8 mouse cellular contexts compared by ENCODE assay signal in the genomic region with DNA sequence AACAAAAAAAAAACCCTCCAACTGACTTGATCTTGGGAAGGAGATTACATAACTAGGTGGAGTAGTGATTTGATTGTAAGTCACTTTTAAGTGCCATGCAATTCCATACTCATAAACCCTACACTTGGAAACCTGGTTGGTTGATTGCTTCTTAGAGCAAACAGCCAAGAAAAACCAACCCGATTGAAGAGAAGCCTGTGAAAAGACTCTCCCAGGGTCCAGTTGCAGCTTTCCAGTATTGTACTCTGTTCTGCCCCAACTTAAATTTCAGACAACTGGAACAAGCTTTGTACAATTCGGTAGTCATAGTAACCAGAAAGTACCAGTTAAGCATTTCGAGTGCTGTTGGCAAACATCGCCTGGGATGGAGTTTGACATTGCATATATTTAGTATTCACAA. TPM values are rescaled to one million over a fixed set of nuclear protein-coding genes. Genes with fewer than 3 reads are reported as not detected.
A peak's percentile ranks its signal among the peaks of the same experiment; 100 is the strongest.
DNase-seq lines count a peak whose midpoint lies in the region; ATAC-seq and TF ChIP-seq lines count a peak whose summit lies in the region.

No protein-coding gene starts in this region.

- peak overlapping the region; percentile 65 for H3K4me2 ChIP-seq in embryonic facial prominence, embryonic 11.5 days (ENCODE audit: low read depth, low read length)
- H3K4me2 ChIP-seq in myocyte (ENCODE audit: low read depth), result peak overlapping the region; percentile 94

- peak overlapping the region; percentile 84 for H3ac ChIP-seq in myocyte (ENCODE audit: control insufficient read depth, insufficient read length)

- H3K27ac ChIP-seq in embryonic facial prominence, embryonic 11.5 days (replicated peaks; ENCODE audit: low read depth, low read length), result peak overlapping the region; percentile 74
- peak overlapping the region; percentile 99 for H3K27ac ChIP-seq in limb, embryonic 10.5 days

- peaks cover 35% of the 10 kb centered on the region for H3K79me2 ChIP-seq in myocyte (ENCODE audit: control insufficient read depth, insufficient read depth)

- H3K36me3 ChIP-seq in megakaryocyte, embryonic 14.5 days (replicated peaks; ENCODE audit: low read length), result peaks cover 24% of the 10 kb centered on the region
- H3K36me3 ChIP-seq in embryonic facial prominence, embryonic 11.5 days (replicated peaks; ENCODE audit: control insufficient read depth, insufficient read depth, low read depth, low read length), result peaks cover 5% of the 10 kb centered on the region
- H3K36me3 ChIP-seq in limb, embryonic 10.5 days, result peaks cover 25% of the 10 kb centered on the region
- peaks cover 22% of the 10 kb centered on the region for H3K36me3 ChIP-seq in myocyte (ENCODE audit: control insufficient read depth, insufficient read depth)

- H3K9me3 ChIP-seq in megakaryocyte, embryonic 14.5 days, result peaks cover 6% of the 10 kb centered on the region; the same call in 1 of the 2 replicates
- H3K9me3 ChIP-seq in embryonic facial prominence, embryonic 11.5 days (replicated peaks; ENCODE audit: control insufficient read depth, low read length), result no peaks in the 10 kb centered on the region
- H3K9me3 ChIP-seq in limb, embryonic 10.5 days (replicated peaks), result no peaks in the 10 kb centered on the region

- H3K4me1 ChIP-seq in megakaryocyte, embryonic 14.5 days, result peaks cover 22% of the 10 kb centered on the region
- H3K4me1 ChIP-seq in embryonic facial prominence, embryonic 11.5 days (ENCODE audit: control insufficient read depth, insufficient read depth, low read length), result no peaks in the 10 kb centered on the region
- peaks cover 14% of the 10 kb centered on the region for H3K4me1 ChIP-seq in limb, embryonic 10.5 days

- peaks cover 2% of the 10 kb centered on the region for H3K27me3 ChIP-seq in megakaryocyte, embryonic 14.5 days (replicated peaks)
- H3K27me3 ChIP-seq in embryonic facial prominence, embryonic 11.5 days (ENCODE audit: control insufficient read depth, insufficient read depth, low read length), result no peaks in the 10 kb centered on the region
- H3K27me3 ChIP-seq in limb, embryonic 10.5 days (ENCODE audit: low read depth, poor library complexity, severe bottlenecking), result no peaks in the 10 kb centered on the region
- no peaks in the 10 kb centered on the region for H3K27me3 ChIP-seq in myocyte (ENCODE audit: control insufficient read depth, insufficient read depth, insufficient read length)

- WGBS in embryonic facial prominence, embryonic 11.5 days, result 42% methylated on average over 4 of the region's 4 CpGs
- 55% methylated on average over 4 of the region's 4 CpGs for WGBS in limb, embryonic 10.5 days

- H3K4me3 ChIP-seq in megakaryocyte, embryonic 14.5 days (replicated peaks), result peak overlapping the region; percentile 99
- peak overlapping the region; percentile 88 for H3K4me3 ChIP-seq in embryonic facial prominence, embryonic 11.5 days (ENCODE audit: low read depth, low read length)
- peak overlapping the region; percentile 96 for H3K4me3 ChIP-seq in limb, embryonic 10.5 days
- peak overlapping the region; percentile 78 for H3K4me3 ChIP-seq in myocyte

- DNase-seq in embryonic facial prominence, embryonic 11.5 days (ENCODE audit: low spot score), result no peak
- DNase-seq in limb, embryonic 10.5 days (ENCODE audit: low spot score), result no peak
- no peak for DNase-seq in ovary, postnatal 14 days (ENCODE audit: low spot score)
- DNase-seq in left cerebral cortex, adult 8-10 months (ENCODE audit: low spot score in 2 of 2), result no peak
- DNase-seq in frontal cortex, postnatal 10 days (ENCODE audit: low spot score in 2 of 2), result no peak

- peak overlapping the region; percentile 96 for H3K9ac ChIP-seq in embryonic facial prominence, embryonic 11.5 days (replicated peaks; ENCODE audit: low read length)

- no peak for TF ChIP-seq POLR2A in myocyte (IDR thresholded peaks at IDR 0.05; ENCODE audit: insufficient read length, low read depth)

- ATAC-seq in megakaryocyte, adult 5-6 weeks (ENCODE audit: poor library complexity, severe bottlenecking), result no peak
- no peak for ATAC-seq in embryonic facial prominence, embryonic 11.5 days (replicated peaks; ENCODE audit: insufficient number of reproducible peaks, low FRiP score, low TSS enrichment, low read depth)

TF ChIP-seq in myocyte, 11 proteins besides CTCF, POLR2A, EP300 and RAD21:
- TF ChIP-seq TCF3 (IDR thresholded peaks at IDR 0.05; ENCODE audit: insufficient read length, low read depth), result no peak
- TF ChIP-seq MYOG (IDR thresholded peaks at IDR 0.05; ENCODE audit: control insufficient read depth in 1 of 3, insufficient read depth in 1 of 3, insufficient read length in 2 of 3, low read depth in 2 of 3), result no peak
- TF ChIP-seq TCF12 (IDR thresholded peaks at IDR 0.05; ENCODE audit: insufficient read depth, poor library complexity, severe bottlenecking), result no peak
- TF ChIP-seq MYOD1 (IDR thresholded peaks at IDR 0.05; ENCODE audit: control insufficient read depth in 1 of 3, insufficient read length in 2 of 3, low read depth in 2 of 3), result no peak
- no peak for TF ChIP-seq REST (IDR thresholded peaks at IDR 0.05; ENCODE audit: insufficient read depth, insufficient read length)
- TF ChIP-seq CEBPB (IDR thresholded peaks at IDR 0.05; ENCODE audit: insufficient read depth, poor library complexity, severe bottlenecking), result no peak
- no peak for TF ChIP-seq POLR2AphosphoS2 (IDR thresholded peaks at IDR 0.05; ENCODE audit: insufficient read length, low read depth)

RNA-seq across cellular contexts. Expression of a gene that starts 0.8 kb away (rescaled TPM):
- 0.21 TPM in 1 of 2 replicates, not detected in the other for polyA plus RNA-seq in megakaryocyte, embryonic 14.5 days (2012; ENCODE audit: insufficient read depth, low replicate concordance)
- total RNA-seq in megakaryocyte, adult 5-6 weeks (2015), result 48.7 and 52.2 TPM in 2 replicates
- 92.1 and 97.8 TPM in 2 replicates for total RNA-seq in megakaryocyte, adult 5-6 weeks (2017)
- polyA plus RNA-seq in embryonic facial prominence, embryonic 11.5 days (2014; fragmentation: Nextera tagmentation; extraction: Ambion mirVana), result 93.6 and 94.3 TPM in 2 replicates
- 64.3 and 68.9 TPM in 2 replicates for polyA plus RNA-seq in limb, embryonic 10.5 days (2016; fragmentation: Nextera tagmentation; extraction: Ambion mirVana)
- polyA plus RNA-seq in myocyte (2012; fragmentation: generic; extraction: Trizol), result 7.0 TPM
- total RNA-seq in left cerebral cortex, adult 8-10 months (2022), result 10 to 100 TPM; 81.6 to 85.7 (median 84.4) TPM

RNA-seq across cellular contexts. Expression of a gene that starts 26.0 kb away (rescaled TPM):
- 0.02 TPM in 1 of 2 replicates, not detected in the other for polyA plus RNA-seq in megakaryocyte, embryonic 14.5 days (2012; ENCODE audit: insufficient read depth, low replicate concordance)
- 0.94 and 1.3 TPM in 2 replicates for total RNA-seq in megakaryocyte, adult 5-6 weeks (2015)
- total RNA-seq in megakaryocyte, adult 5-6 weeks (2017), result 0.73 and 0.88 TPM in 2 replicates
- 17.2 and 20.9 TPM in 2 replicates for polyA plus RNA-seq in embryonic facial prominence, embryonic 11.5 days (2014; fragmentation: Nextera tagmentation; extraction: Ambion mirVana)
- 9.0 and 10.6 TPM in 2 replicates for polyA plus RNA-seq in limb, embryonic 10.5 days (2016; fragmentation: Nextera tagmentation; extraction: Ambion mirVana)
- 3.8 TPM for polyA plus RNA-seq in myocyte (2012; fragmentation: generic; extraction: Trizol)
- 10 to 100 TPM; 23.0 to 26.0 (median 24.4) TPM for total RNA-seq in left cerebral cortex, adult 8-10 months (2022)
